Mouse (Mus musculus) Patski (cell line): ENCODE measurements around the gene Nfkbib. TPM values are rescaled to one million over a fixed set of nuclear protein-coding genes. Genes with fewer than 3 reads are reported as not detected.

Experiments used
- ATAC-seq: fragments of 100-300 bp; one replicate; pipeline ENCODE4 v1.8.0; 2021
- CTCF ChIA-PET: fragments of 350-600 bp; sonication (Branson Sonifier 250); formaldehyde crosslinking; loops from one replicate; lab custom pipeline; 2022; ENCODE audit warnings: inconsistent platforms; lab: Charles Lee
- POLR2A ChIA-PET: fragments of 350-600 bp; sonication (Branson Sonifier 250); formaldehyde crosslinking; loops from one replicate; lab custom pipeline; 2022; ENCODE audit warnings: antibody characterized with exemption, inconsistent platforms; lab: Charles Lee
- DNase-seq: peaks from one replicate; pipeline ENCODE4 v3.0.0-alpha.2; 2011; ENCODE audit warnings: low read depth, low spot score
- H3K27me3 ChIP-seq: fragments of 371-371 bp; one replicate; pipeline ENCODE4 v1.5.1; 2021
- CTCF ChIP-seq: fragments of 100-300 bp; IDR thresholded peaks from one replicate; pipeline ENCODE4 v1.5.1; 2021
- in situ Hi-C: fragments of 300-500 bp; cut with MboI; formaldehyde crosslinking; loops from 3 replicates; pipeline ENCODE4 v1.11.1; 2018; ENCODE audit warnings: low pct_unique_long_range_greater_than_20kb, mixed read lengths
- polyA plus RNA-seq: library from polyadenylated mRNA; unstranded; gene quantifications from one replicate; pipeline ENCODE4 v1.2.3, GENCODE M21; 2021

Nfkbib gene
- polyA plus RNA-seq, 1 experiment from 2014 or later: 37.2 TPM

- H3K27me3 ChIP-seq: no peaks in the 10 kb centered on the region
- DNase-seq: peak; percentile 65
- ChIA-PET POLR2A (no interaction called here), CTCF (interaction anchor here (0.9 to 1.4 kb wide), 8 partner anchors 14 to 288 kb away, joined by 3 to 5 read pairs (median 3); partner anchors contain the start of genes Mrps12 and Sars2)
- peak; percentile 76 for ATAC-seq
- TF ChIP-seq CTCF: no peak
- in situ Hi-C loops: loop anchor here (5.0 kb wide), 2 partner anchors 125 to 285 kb away; no protein-coding TSS in a partner anchor
Observed at GRCm38 (mm10) chr7:28727649-28728340, 39.5 kb downstream of the Nfkbib start.

- no peaks in the 10 kb centered on the region for H3K27me3 ChIP-seq
- in situ Hi-C loops: loop anchor here (5.0 kb wide), 2 partner anchors 124 to 284 kb away; no protein-coding TSS in a partner anchor
- TF ChIP-seq CTCF: peak; percentile 95
- CTCF ChIA-PET: interaction anchor here (1.0 to 1.2 kb wide), 2 partner anchors 36 to 285 kb away, joined by 3 read pairs; no protein-coding TSS in a partner anchor
- POLR2A ChIA-PET: no interaction called here
- peak; percentile 30 for DNase-seq
- ATAC-seq: peak; percentile 24
Observed at GRCm38 (mm10) chr7:28726600-28726999, 40.7 kb downstream of the Nfkbib start.

GRCm38 (mm10) chr7:28724613-28725012 is 42.7 kb downstream of the Nfkbib start:
- ChIA-PET CTCF (no interaction called here), POLR2A (no interaction called here)
- in situ Hi-C loops: loop anchor here (5.0 kb wide), 2 partner anchors 122 to 282 kb away; no protein-coding TSS in a partner anchor

GRCm38 (mm10) chr7:28722079-28722478 is 45.2 kb downstream of the Nfkbib start:
- DNase-seq: no peak
- POLR2A ChIA-PET: no interaction called here
- CTCF ChIA-PET: no interaction called here
- H3K27me3 ChIP-seq: no peaks in the 10 kb centered on the region
- ATAC-seq: no peak
- in situ Hi-C loops: no loop called here
- TF ChIP-seq CTCF: peak; percentile 37

More at GRCm38 (mm10) chr7:28724613-28725012, 42.7 kb downstream of the Nfkbib start:
- ATAC-seq (no peak), DNase-seq (no peak)
- no peak for TF ChIP-seq CTCF
- no peaks in the 10 kb centered on the region for H3K27me3 ChIP-seq

GRCm38 (mm10) chr7:28720753-28721537 is 46.4 kb downstream of the Nfkbib start:
- no peak for TF ChIP-seq CTCF
- in situ Hi-C loops: no loop called here
- ATAC-seq (no peak), DNase-seq (no peak)
- POLR2A ChIA-PET: no interaction called here
- CTCF ChIA-PET: no interaction called here
- no peaks in the 10 kb centered on the region for H3K27me3 ChIP-seq

GRCm38 (mm10) chr7:28719650-28720049 is 47.7 kb downstream of the Nfkbib start:
- no peak for DNase-seq
- no peak for TF ChIP-seq CTCF
- in situ Hi-C loops: no loop called here
- no peak for ATAC-seq
- ChIA-PET CTCF (no interaction called here), POLR2A (no interaction called here)
- no peaks in the 10 kb centered on the region for H3K27me3 ChIP-seq

GRCm38 (mm10) chr7:28719159-28719558 is 48.2 kb downstream of the Nfkbib start:
- H3K27me3 ChIP-seq: no peaks in the 10 kb centered on the region

GRCm38 (mm10) chr7:28717726-28718125 is 49.6 kb downstream of the Nfkbib start:
- H3K27me3 ChIP-seq: no peaks in the 10 kb centered on the region
- ChIA-PET CTCF (interaction anchor here (1.0 kb wide), 1 partner anchor 24 kb away, joined by 3 read pairs; the partner anchor contains the start of genes Mrps12 and Sars2), POLR2A (no interaction called here)
- in situ Hi-C loops: no loop called here
- ATAC-seq: no peak
- no peak for DNase-seq
- no peak for TF ChIP-seq CTCF

More at GRCm38 (mm10) chr7:28719159-28719558, 48.2 kb downstream of the Nfkbib start:
- POLR2A ChIA-PET: interaction anchor here (0.8 kb wide), 1 partner anchor 50 kb away, joined by 6 read pairs; no protein-coding TSS in a partner anchor
- no peak for ATAC-seq
- CTCF ChIA-PET: interaction anchor here (0.7 kb wide), 1 partner anchor 11 kb away, joined by 3 read pairs; no protein-coding TSS in a partner anchor
- DNase-seq: no peak
- TF ChIP-seq CTCF: no peak
- in situ Hi-C loops: no loop called here

- no peaks in the 10 kb centered on the region for H3K27me3 ChIP-seq
- ChIA-PET CTCF (interaction anchor here (1.0 to 1.2 kb wide), 2 partner anchors 9 to 25 kb away, joined by 3 read pairs; partner anchors contain the start of genes Mrps12 and Sars2), POLR2A (interaction anchor here (0.6 kb wide), 2 partner anchors 33 to 280 kb away, joined by 3 read pairs; no protein-coding TSS in a partner anchor)
- in situ Hi-C loops: no loop called here
- no peak for ATAC-seq
- no peak for TF ChIP-seq CTCF
- DNase-seq: no peak
Observed at GRCm38 (mm10) chr7:28716590-28717281, 50.6 kb downstream of the Nfkbib start, which contains the start of gene Fbxo17. Gene Fbxo17 (plus strand): TSS chr7:28716804.

- in situ Hi-C loops: no loop called here
- H3K27me3 ChIP-seq: no peaks in the 10 kb centered on the region
- no peak for ATAC-seq
- no peak for DNase-seq
- TF ChIP-seq CTCF: peak; percentile 19
- ChIA-PET CTCF (interaction anchor here (1.2 kb wide), 1 partner anchor 10 kb away, joined by 3 read pairs; no protein-coding TSS in a partner anchor), POLR2A (interaction anchor here (0.6 kb wide), 1 partner anchor 111 kb away, joined by 3 read pairs; no protein-coding TSS in a partner anchor)
Observed at GRCm38 (mm10) chr7:28715598-28715997, 51.7 kb downstream of the Nfkbib start.
